Comparison of ENCODE assay signal across 8 mouse cellular contexts in the genomic region with DNA sequence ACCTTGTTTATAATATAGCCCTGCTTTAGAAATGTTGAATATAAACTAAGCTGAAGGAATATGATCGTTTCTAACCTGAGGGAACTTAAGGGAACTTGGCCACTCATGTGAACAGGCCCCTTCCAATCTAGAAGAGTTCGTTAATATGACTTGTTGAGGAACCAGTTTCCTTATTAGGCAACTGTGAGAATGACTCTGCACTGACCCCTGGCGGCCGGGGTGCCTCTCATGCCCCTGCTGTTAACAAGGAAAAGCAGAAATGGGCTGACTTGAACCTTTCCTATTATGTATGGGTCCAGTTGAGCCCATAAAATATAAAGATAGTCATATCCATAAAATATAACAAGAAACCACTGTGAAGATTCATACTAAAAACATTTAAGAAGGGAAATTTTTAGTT. TPM values are rescaled to one million over a fixed set of nuclear protein-coding genes. Genes with fewer than 3 reads are reported as not detected.
DNase-seq lines count a peak whose midpoint lies in the region; ATAC-seq and TF ChIP-seq lines count a peak whose summit lies in the region.

No protein-coding gene starts in this region.

- no peak overlapping the region for H3K9ac ChIP-seq in ES-E14 (ENCODE audit: insufficient read depth, low read depth, low read length, poor library complexity, severe bottlenecking)
- no peak overlapping the region for H3K9ac ChIP-seq in kidney, postnatal 0 days (ENCODE audit: low read depth, low read length)

- TF ChIP-seq CTCF in gastrocnemius, adult 2 months (IDR thresholded peaks at IDR 0.05) = no peak; the same call in none of the 2 replicates
- TF ChIP-seq CTCF in kidney, postnatal 0 days (IDR thresholded peaks at IDR 0.05; ENCODE audit: low read depth) = peak; percentile 87

- no peaks in the 10 kb centered on the region for H3K9me3 ChIP-seq in ES-E14 (ENCODE audit: control insufficient read depth, insufficient read depth, low read depth, low read length)
- H3K9me3 ChIP-seq in kidney, postnatal 0 days (replicated peaks; ENCODE audit: low read length) = no peaks in the 10 kb centered on the region

- in situ Hi-C loops in ES-E14 (cut with MboI; ENCODE audit: low sequenced_read_pairs in 2 of 2, unreplicated experiment in 2 of 2) = no loop called here

- no peak overlapping the region for H3K4me2 ChIP-seq in kidney, postnatal 0 days (ENCODE audit: low read length)

- H3K27ac ChIP-seq in ES-E14 (ENCODE audit: insufficient read depth, low read depth, low read length, poor library complexity, severe bottlenecking) = no peak overlapping the region
- H3K27ac ChIP-seq in gastrocnemius, adult 2 months = no peak overlapping the region
- no peak overlapping the region for H3K27ac ChIP-seq in kidney, postnatal 0 days

- no peak for ATAC-seq in cerebellum, adult (ENCODE audit: insufficient number of reproducible peaks, low FRiP score, low TSS enrichment)
- no peak for ATAC-seq in kidney, postnatal 0 days (replicated peaks; ENCODE audit: low FRiP score, low read depth)

- H3K36me3 ChIP-seq in ES-E14 (ENCODE audit: control insufficient read depth, insufficient read depth, low read length, poor library complexity, severe bottlenecking) = peaks cover 4% of the 10 kb centered on the region; the same call in 1 of the 2 replicates
- H3K36me3 ChIP-seq in kidney, postnatal 0 days (ENCODE audit: insufficient read depth, low read length) = peaks cover 11% of the 10 kb centered on the region; the same call in 1 of the 2 replicates

- peak; percentile 43 for DNase-seq in cerebellum, adult 11 months
- DNase-seq in ES-E14 (ENCODE audit: low read depth, low spot score) = peak; percentile 50
- DNase-seq in c-Kit-positive CD71-positive TER-119-negative erythroid progenitor cells, embryonic 14.5 days (ENCODE audit: low read depth) = peak; percentile 74
- DNase-seq in gastrocnemius, adult 2 months = peak; percentile 79
- peak; percentile 86 for DNase-seq in kidney, postnatal 0 days (ENCODE audit: low spot score)
- peak; percentile 85 for DNase-seq in lung, postnatal 10 days
- peak; percentile 74 for DNase-seq in spleen, adult 12 weeks (ENCODE audit: low spot score)

- no peaks in the 10 kb centered on the region for H3K4me1 ChIP-seq in ES-E14 (ENCODE audit: control insufficient read depth in 2 of 2, insufficient read depth in 2 of 2, low read length in 2 of 2, poor library complexity in 1 of 2)
- no peaks in the 10 kb centered on the region for H3K4me1 ChIP-seq in kidney, postnatal 0 days (replicated peaks; ENCODE audit: insufficient read depth, low read length)

- H3K4me3 ChIP-seq in ES-E14 (ENCODE audit: insufficient read depth in 1 of 2, low read depth in 1 of 2, low read length in 2 of 2, poor library complexity in 1 of 2, severe bottlenecking in 1 of 2) = no peak overlapping the region
- H3K4me3 ChIP-seq in gastrocnemius, adult 2 months = no peak overlapping the region
- no peak overlapping the region for H3K4me3 ChIP-seq in kidney, postnatal 0 days (replicated peaks; ENCODE audit: low read depth, low read length)

- intact Hi-C loops in gastrocnemius, adult 2 months (cut with DNase I) = loop anchor here (5.0 kb wide), 1 partner anchor 39 kb away; a partner anchor contains a TSS

- 2% methylated on average over 4 of the region's 4 CpGs for WGBS in kidney, postnatal 0 days

- H3K27me3 ChIP-seq in kidney, postnatal 0 days (ENCODE audit: insufficient read depth, low read length) = no peaks in the 10 kb centered on the region

TF ChIP-seq in ES-E14, 5 proteins besides CTCF, POLR2A, EP300 and RAD21:
- no peak for TF ChIP-seq HCFC1 (IDR thresholded peaks at IDR 0.05; ENCODE audit: borderline replicate concordance, insufficient read depth, low read length)
- no peak for TF ChIP-seq MAFK (IDR thresholded peaks at IDR 0.05; ENCODE audit: insufficient read depth, low read depth, low read length)
- TF ChIP-seq ZC3H11A (IDR thresholded peaks at IDR 0.05; ENCODE audit: borderline replicate concordance, low read depth, low read length) = peak; percentile 35; the same call in 1 of the 2 replicates
- no peak for TF ChIP-seq ZNF384 (IDR thresholded peaks at IDR 0.05; ENCODE audit: low read depth, low read length)
- no peak for TF ChIP-seq CHD2 (IDR thresholded peaks at IDR 0.05; ENCODE audit: low read depth, low read length)

RNA-seq across cellular contexts. Expression of a gene that starts 8.1 kb away (rescaled TPM):
- total RNA-seq in ES-E14 (2012; rRNA removed) = 38.2 and 43.7 TPM in 2 replicates
- total RNA-seq in gastrocnemius, adult 2 months (2021) = 10 to 100 TPM; 23.2 to 25.7 TPM
- polyA plus RNA-seq in kidney, postnatal 0 days (2015; fragmentation: Nextera tagmentation; extraction: Ambion mirVana) = 20.0 and 20.5 TPM in 2 replicates

RNA-seq across cellular contexts. Expression of a gene that starts 10.5 kb away (rescaled TPM):
- total RNA-seq in ES-E14 (2012; rRNA removed) = 12.6 and 17.4 TPM in 2 replicates
- total RNA-seq in gastrocnemius, adult 2 months (2021) = 10 to 100 TPM; 33.5 to 50.1 TPM
- 10.5 and 10.8 TPM in 2 replicates for polyA plus RNA-seq in kidney, postnatal 0 days (2015; fragmentation: Nextera tagmentation; extraction: Ambion mirVana)

RNA-seq across cellular contexts. Expression of a gene that starts 39.6 kb away (rescaled TPM):
- total RNA-seq in ES-E14 (2012; rRNA removed) = 23.0 and 30.3 TPM in 2 replicates
- 10 to 100 TPM; 23.9 to 28.2 TPM for total RNA-seq in gastrocnemius, adult 2 months (2021)
- 41.0 and 43.1 TPM in 2 replicates for polyA plus RNA-seq in kidney, postnatal 0 days (2015; fragmentation: Nextera tagmentation; extraction: Ambion mirVana)
